Mouse (Mus musculus) kidney, postnatal 36 days (tissue): ENCODE measurements around the gene Rhbdd1.

Experiments
- DNase-seq, 2 experiments: peaks; one replicate each; pipeline ENCODE4 v3.0.0; 2021 to 2022; ENCODE audit warnings: mixed read lengths in 2 of 2

Rhbdd1 gene

DNA sequence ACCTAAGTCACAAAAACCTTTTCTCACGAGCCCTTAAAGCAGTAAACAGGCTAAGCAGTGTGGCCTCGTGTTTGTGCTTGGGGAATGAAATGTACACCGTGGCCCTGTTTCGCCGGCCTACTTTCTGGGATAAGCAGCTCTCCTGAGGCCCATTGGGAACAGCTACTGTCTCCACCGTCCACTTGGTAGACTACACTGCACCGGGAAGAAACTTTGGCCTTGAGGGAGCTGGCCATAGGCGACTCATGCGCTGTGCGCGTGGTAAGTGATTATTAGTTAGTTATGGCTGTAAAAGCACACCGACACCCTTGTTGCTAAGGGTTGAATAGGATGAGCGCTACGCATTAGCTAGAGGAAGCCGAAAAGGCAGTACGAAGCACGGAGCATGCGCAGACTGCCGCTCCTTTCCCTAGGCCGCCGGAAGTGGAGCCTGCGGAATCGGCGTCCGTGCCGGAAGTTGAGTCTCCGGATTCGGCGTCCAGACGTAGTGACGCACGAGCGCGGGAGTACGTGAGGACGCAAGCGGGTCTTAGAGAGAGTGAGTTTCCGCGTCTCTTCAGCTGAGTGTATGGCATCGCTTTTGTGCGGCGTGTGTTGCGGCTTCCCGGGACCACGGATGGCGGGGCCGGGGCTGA lies at the start of gene Rhbdd1:
Gene Rhbdd1 (plus strand): TSS at position 342 of the 635 bp plus-strand sequence.
- DNase-seq, result peak; percentile 97 to 99

DNA sequence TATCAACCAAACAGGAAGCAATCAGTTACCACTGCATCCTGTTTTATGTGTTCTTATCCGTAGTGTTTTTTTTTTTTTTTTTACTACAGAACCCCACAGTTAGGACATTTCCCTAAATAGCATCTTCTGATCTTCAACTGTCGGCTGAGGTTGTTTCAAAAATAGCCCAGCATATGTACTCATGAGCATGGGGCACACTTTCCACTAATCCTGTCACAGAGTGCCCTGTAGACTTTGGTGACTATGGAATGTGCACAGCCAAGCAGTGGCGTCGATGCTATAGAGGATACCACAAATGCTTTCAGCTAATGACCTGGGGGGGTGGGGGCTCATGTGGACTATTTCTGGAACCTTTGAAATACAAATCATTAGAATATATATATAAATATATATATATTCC lies 48.7 kb upstream of the Rhbdd1 start:
- DNase-seq, result no peak

DNA sequence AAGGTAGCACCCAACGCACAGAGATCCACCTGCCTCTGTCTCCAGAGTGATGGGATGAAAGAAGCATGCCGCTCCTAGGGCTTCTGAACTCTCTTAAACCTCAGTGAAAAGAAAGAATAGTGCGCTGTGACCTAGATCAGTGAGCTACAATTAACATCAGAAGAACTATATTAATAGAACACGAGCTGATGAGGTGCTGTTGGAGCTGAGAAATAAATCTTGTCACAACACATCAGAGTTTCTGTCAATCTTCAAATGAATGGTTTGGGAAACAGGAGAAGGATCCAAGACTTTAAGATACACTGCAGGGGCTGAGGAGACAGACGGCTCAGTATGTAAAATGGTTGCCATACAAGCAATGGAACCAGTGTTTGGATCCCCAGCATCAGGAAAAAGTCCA lies 44.0 kb upstream of the Rhbdd1 start:
- no peak for DNase-seq

DNA sequence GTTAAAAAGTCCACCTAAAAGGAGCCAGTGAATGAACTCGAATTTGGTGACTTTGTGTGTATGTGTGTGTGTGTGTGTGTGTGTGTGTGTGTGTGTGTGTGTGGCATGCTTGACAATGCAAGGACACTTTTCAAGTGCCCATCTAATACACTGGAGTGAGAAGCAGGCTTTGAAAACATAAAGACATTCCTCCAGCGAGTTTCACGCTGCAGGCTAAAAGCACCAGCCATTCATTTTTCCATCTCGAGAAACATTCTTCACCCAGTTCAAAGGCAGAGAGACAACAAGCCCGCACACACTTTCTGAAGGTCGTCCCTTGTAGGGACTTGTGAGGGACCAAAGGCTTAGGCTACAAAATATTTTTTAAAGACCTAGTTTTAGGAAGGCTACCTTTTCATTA lies 42.7 kb upstream of the Rhbdd1 start:
- no peak for DNase-seq

DNA sequence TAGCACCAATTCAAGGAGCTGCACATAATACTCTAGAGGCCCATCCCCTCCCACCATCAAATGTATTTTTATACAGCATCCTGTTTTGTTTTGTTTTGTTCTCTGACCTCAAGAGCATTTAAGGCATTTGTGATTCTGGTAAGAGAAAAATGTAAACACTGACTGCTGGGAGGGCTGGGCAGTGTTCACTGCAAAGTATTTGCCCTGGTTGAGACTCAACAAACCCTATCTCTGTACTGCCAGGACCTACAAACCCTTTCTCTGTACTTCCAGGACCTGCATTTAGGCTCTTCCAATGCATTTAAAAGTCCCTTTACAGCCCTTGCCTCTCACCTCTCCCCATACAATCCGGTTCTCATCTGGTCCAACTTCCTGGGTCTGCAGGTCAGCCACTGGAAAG lies 41.9 kb upstream of the Rhbdd1 start:
- DNase-seq, result no peak

DNA sequence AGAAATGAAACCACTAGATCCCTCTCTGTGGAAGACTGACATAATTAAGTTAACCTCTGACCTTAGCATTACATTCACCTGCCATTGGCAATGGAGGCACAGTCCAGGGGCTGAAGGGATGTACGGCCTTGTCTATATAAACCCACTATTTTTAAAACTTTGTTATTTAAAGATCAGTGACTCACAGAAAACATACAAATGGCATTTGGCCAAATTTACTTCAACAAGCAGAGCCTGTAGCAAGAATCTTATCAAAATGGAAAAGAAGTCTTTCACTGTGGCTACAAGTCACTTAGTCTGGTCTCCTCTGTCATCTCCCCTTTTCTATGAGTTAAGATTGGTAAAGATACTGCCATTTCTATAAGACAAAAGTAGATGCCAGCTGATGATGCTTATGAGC lies 36.5 kb upstream of the Rhbdd1 start:
- DNase-seq, result no peak

DNA sequence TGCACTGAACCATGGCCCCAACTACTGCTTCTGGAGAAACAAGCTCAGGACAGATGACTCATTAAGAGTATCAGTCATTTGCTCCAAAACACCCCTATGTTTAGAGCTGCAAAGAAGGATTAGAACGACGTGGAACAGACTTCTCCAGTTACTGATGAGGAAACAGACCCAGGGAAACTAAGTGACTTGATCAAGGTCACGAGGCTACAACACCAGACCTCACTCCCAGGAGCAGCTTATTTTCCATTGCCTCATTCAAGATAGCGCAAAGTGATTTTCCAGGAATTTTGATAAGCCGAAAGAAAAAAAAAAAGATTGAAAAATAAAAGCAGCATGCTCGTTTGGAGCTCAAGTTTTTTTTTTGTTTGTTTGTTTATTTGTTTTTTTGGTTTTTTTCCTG lies 34.4 kb upstream of the Rhbdd1 start:
- no peak for DNase-seq

DNA sequence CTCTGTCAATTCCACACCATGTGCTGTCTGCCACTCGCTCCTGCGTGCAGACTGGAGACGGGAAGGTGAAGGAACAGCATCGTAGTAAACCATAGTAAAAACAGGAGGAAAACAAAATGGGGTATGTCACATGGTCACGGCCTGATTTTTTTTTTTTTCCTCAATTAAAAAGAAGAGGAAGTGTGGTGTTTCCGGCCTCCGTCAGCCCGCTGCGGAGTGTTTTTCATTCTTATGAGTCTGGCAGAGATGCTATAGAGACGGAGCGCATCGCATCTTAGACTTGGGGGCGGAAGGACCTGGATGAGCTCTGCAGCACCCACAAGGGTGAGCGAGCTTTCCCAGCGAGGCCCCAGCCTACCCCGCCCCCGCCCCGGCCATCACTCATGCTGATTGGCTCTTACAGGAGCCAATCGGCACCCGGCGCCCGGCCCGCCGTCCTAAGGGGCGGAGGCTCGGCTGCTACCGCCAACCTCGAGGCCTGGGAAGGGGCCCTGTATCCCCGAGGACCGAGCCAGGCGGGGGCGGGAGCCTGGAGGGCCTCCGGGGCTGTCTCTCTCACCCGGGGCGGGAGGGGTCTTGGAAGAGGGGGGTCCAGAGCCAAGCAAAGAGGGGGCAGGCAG lies 33.1 kb upstream of the Rhbdd1 start:
- peak; percentile 88 to 90 for DNase-seq

DNA sequence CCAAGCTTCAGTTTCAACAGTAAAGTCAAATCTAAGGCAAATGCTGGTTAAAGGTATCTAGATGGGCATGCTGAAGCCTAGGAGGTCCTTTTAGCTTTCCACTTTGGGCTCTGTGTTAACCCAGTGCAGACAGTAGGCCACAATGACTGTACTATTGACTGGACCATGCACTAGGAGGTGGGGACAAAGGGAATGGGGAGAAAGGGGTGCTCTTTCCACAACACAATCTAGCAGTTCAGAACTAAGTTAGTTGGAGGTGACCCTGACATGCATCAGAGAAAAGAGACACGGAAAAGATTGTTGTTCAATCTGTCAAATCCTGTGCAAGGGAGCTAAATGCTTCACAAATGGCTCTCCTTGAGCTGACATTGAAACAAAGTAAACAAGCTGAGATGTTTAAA lies 32.4 kb upstream of the Rhbdd1 start:
- peak in 1 of 2 experiments; percentile 18 for DNase-seq

DNA sequence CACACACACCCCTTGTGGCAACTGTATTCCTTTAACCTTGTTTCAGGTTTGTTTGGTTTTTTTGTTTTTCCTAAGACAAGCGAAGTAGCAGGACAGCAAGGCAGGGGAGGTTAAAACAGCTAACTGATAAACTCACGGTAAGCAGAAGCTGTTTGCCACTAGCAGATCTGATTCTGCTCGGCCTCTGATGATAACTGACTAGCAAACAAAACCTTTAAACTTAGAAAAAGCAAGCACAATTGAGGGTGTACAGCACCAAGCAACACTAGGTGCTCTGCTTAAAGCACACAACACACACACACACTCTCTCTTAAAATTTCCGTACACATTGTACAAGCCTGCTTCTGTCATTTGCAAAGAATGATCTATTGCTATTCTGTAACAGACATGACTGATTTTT lies 31.8 kb upstream of the Rhbdd1 start:
- DNase-seq, result peak in 1 of 2 experiments; percentile 13

DNA sequence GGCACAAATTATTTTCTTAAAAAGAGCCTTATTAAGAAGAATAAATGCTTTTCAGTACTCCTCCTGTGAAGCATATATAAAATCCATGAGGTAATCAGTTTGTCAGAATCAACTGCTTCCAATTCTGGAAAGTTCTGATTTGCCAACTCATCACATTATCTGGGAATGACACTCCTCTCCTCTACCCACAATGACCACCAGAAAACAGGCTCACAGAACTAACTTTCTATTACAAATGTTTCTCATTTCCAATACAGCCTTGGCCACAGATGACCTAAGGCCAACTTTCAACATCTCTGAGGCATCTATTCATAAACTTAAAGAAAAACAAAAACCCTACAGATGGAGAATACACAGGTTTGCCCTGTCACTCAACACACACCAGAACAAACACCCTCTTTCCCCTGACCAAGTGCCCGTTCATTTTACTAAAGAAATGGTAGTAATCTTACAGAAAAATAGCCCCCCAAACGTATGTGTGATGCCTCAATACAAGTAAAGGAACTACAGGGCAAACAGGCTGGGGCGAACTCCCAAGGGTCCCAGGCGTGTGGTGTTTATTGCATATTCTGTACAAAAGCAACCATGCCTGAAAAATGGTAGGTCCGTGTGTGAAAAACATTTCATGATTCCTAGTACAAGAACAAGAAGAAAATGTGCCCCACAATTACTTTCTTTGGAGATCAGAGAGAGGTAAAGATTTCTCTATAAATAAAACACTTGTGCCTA lies 30.6 kb upstream of the Rhbdd1 start:
- no peak for DNase-seq

DNA sequence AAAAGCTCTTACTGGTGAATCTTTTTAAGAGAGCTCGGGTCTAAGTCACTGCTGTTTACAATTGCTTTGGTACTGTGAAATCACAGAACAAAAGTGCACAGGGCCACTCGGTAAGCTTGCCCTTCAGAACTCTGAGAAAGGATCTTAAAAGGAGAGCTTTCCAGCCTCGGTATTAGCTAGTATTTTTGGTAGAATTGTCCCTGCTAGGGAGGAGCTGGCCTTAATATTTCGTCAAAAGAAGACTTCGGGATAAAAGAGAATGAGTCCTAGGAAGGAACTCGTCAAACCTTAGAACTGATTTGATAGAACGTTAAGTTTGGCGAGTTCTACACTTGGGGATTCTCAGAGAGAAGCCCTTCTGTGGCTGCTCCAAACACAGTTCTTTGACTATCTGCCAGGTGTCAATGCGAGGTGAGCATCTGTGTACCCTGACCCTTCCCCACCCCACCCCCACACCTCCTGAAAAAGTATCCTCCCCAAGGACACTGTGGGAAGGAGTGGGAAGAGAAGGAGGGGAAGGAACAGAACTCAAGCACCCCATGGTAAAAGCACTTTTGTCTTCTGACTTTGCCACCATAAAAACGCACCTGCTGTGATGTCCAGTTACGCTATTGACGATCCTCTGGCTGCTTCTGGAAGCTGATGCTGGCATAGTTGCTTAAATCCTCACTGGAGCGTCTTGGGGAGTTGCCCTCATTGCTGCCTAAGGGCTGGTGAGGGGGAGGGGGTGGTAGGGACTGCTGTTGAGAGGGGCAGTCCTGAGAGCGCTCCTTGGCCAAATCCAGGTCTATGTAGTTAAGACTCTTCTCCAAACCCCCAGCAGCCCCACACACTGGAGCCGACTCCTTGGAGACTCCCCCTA lies 29.8 kb upstream of the Rhbdd1 start:
- peak in 1 of 2 experiments; percentile 11 for DNase-seq

DNA sequence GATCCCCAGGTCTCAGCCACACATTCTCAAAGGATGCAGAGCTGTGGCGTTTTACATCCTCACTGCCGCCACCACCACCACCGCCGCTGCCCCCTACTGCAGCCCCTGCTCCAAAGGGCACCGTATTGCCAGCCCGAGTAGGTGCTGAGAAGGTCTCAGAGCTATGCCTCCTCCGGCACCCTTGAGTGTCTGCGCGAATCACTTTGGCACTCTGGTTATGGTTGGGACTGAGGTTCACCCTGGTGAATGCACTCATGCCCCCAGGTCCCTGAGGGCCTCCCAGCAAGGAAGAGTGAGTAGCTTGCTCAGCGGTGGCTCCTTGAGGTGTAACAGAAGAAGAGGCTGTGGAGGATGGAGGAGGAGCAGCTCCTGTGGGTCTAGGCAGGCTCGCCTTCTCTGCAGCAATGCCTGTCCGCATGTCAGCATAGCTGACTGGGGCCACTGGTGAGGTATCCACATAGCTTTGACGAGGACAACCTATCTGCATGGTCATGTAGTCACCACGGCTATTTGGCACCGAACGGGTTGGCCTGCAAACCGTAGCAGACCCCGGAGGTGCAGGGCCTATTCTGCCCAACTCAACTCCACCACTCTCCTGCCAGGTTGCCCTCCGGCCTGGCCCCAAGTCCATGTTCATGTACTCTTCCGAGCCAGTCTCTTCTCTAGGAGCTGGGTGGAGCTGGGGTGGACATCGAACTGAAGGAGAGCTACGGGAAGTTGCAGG lies 29.0 kb upstream of the Rhbdd1 start:
- peak in 1 of 2 experiments; percentile 8 for DNase-seq

DNA sequence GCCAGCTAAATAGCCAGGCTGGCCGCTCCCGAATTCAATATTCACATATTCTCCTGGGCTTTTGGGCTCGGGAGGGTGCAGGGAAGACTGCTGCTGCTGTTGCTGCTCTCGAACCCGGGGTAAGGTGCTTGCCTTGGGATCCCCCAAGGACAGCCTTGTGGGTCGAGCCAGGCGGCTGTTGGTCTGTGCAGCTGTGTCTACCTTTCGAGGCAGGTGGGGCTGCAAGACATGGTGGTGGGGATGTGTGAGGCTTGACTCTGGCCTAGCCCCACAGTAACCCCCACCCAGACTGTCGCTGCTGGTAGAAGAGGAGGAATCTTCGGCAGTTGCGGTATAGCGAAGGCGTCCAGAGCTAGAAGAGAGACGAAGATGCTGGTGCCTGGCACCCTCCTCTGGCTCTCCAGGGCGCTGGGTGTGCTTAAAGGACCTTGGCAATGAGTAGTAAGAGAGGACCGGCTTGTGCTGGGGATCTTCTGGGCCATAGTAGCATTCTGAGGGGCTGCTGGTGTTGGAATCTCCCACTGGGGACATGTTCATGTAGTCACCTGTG lies 28.4 kb upstream of the Rhbdd1 start:
- DNase-seq, result no peak

DNA sequence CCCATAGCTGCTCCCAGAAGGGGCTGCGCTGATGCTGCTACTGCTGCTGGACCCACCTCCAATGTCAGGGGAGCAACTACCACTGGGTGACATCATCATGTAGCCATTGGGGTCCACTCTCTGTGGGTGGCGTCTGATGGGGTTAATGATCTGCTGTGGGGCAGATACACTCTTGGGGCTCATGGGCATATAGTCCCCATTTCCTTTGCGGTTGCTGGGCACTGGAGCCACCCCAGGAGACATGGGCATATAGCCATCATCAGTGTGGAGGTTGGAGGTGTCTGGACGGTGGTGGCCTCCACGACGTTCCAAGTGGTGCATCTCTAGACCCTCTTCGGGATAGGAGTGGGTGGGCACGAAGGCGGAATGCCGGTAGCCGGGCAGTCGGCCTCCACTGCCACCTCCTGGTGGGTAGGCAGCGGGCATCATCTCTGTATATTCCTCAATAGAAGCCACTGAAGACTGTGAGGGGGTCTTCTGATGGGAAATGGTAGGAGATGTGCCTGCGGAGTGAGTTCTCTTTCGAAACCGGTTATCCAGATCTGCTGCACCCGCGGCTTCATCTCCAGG lies 27.7 kb upstream of the Rhbdd1 start:
- no peak for DNase-seq

DNA sequence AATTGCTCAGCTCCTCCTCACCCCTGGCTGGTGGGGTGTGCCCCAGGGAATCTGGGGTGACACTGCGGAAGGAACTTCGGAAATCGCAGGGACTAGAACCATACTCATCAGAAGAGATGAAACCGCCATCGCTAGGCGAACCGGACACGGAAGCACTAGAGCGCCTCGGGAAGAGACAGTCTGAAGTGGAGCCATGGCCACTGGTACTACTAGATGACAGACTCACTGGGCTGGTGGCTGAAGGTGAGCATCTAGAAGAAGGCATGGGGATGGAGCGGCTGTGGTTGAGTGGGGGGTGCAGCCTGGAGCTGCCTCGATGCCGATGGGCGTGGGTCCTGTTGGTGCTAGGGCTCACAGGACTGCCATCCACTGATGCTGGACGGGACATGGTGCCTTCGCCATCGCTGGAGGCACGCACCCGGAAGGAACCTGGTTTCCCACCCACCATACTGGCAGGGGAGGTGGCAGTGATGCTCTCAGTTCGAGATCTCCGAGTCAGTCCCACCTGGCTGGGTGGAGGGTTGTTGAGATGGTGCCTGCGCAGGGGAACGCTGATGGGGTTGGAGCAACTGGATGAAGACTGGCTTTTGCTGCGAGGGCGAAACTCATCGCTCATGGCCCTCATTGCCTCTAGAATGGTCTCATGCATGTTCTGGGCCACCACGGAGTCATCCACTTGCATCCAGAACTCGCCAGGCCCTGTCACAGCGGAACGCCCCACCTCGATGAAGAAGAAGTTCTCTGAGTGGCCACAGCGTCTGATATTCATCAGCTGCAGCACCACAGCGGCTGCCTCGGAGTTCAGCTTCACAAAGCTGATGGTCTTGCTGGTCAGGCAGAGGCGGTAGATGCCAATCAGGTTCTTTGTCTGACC lies 26.9 kb upstream of the Rhbdd1 start:
- no peak for DNase-seq

DNA sequence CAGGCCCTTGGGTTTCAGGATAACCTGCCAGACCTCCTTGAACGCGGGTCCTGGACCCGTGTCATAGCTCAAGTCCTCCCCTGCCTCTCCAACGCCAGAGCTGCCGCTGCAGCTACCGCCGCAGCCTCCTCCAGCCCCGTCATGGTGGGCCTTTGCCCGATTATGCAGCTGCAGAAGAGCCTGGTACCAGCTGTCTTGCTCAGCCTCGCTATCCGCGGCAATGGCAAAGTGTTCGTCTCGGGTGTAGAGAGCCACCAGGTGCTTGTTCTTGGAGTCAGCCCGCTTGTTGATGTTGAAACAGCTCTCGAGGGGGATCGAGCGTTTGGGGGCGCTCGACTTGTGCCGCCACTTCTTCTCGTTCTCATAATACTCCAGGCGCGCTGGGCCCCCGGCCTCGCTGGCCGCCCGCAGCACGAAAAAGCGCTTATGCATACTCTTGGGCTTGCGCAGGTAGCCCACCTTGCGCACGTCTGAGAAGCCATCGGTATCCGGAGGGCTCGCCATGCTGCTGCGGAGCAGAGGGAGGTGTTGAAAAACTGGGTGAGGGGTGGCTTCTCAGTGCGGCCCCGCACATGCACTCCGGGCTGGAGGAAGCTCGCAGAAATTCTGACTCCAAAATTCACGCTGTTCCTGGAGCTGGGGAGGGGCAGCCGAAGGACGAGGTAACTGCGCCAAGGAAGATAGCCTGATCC lies 26.1 kb upstream of the Rhbdd1 start:
- peak in 1 of 2 experiments; percentile 60 for DNase-seq

DNA sequence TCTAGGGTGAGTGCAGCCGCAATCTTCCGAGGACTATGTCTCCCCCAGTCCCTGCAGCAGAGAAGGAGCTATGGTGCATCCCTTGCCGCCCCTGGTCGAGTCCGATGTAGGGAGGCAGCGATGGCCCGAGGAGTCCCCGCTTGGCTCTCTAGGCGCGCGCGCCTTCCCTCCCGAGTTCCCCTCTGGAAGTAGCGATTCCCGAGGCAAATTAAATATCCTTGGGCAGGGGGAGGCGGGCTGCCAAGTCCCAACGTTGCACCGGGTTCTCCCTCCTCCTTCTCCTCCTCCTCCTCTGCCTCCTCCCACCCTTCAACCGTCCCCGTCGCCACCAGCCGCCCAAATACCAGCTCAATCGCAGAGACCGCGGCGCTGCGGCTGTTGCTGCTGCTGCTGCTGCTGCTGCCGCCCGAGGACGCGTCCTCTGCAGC lies 25.5 kb upstream of the Rhbdd1 start:
- DNase-seq, result peak; percentile 79 to 80

DNA sequence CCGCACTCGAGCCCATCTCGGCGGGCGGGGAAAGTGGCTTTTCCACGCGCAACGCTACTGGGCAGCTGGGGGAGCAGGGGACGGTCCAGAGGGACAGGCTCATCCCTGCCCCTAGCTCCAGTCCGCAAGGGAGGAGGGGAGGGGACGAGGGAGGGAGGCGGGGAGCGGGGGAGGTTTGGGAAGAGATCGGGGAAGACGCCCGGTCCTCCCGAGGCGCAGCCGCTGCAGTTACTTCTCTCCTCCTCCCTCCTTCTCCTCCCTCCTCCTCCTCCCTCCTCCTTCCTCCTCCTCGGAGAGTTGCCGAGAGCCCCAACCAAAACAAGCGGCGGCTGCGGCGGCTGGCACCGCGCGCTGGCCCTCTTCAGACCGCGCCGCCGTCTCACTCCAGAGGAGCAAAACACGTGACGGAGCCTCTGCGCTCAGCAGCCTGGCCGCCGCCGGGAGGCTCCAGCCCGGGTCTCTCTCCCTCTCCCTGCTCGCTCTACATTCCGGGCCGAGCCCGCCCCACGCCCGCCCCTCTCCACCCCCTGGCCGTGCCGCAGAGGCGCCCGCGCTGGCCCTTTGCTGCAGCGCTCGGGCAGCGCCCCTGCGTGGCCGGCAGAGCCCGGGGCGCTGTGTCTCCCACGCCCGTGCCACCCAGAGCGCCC lies 25.0 kb upstream of the Rhbdd1 start, which contains the start of gene Irs1:
Gene Irs1 (minus strand): TSS at position 266 of the 647 bp plus-strand sequence.
- DNase-seq, result peak; percentile 88 to 92
